Mouse (Mus musculus) urinary bladder, postnatal 36 days (tissue): ENCODE results near the gene Fry.
"Not testable (repeated sequence)": the region's sequence is repeated elsewhere in the genome, so short reads cannot be mapped to it uniquely, and the experiment has no call there.

Experiments
- DNase-seq, 2 experiments: peaks; one replicate each; pipeline ENCODE4 v3.0.0; 2022; ENCODE audit warnings: low spot score in 2 of 2, mixed read lengths in 1 of 2

Gene Fry

GRCm38 (mm10) chr5:150457165-150457903, 338.9 kb downstream of the Fry start:
- DNase-seq: no peak

GRCm38 (mm10) chr5:150457904-150458739, 339.7 kb downstream of the Fry start:
- DNase-seq: peak in 1 of 2 experiments; percentile 19

- no peak for DNase-seq
Observed at GRCm38 (mm10) chr5:150459801-150460200, 341.4 kb downstream of the Fry start.

- no peak for DNase-seq
Observed at GRCm38 (mm10) chr5:150464721-150465120, 346.3 kb downstream of the Fry start.

GRCm38 (mm10) chr5:150465218-150465617, 346.8 kb downstream of the Fry start:
- DNase-seq: no peak

- peak; percentile 58 to 85 for DNase-seq
Observed at GRCm38 (mm10) chr5:150466132-150466531, 347.7 kb downstream of the Fry start.

GRCm38 (mm10) chr5:150468431-150468830, 350.0 kb downstream of the Fry start:
- DNase-seq: no peak

GRCm38 (mm10) chr5:150477364-150477763, 358.9 kb downstream of the Fry start:
- no peak for DNase-seq

- DNase-seq: no peak
Observed at GRCm38 (mm10) chr5:150478612-150479011, 360.2 kb downstream of the Fry start.

GRCm38 (mm10) chr5:150485198-150485597, 366.8 kb downstream of the Fry start:
- peak in 1 of 2 experiments; percentile 19 for DNase-seq

GRCm38 (mm10) chr5:150490285-150490684, 371.8 kb downstream of the Fry start:
- no peak for DNase-seq

- DNase-seq: no peak
Observed at GRCm38 (mm10) chr5:150490821-150491220, 372.4 kb downstream of the Fry start.

- not testable (repeated sequence) for DNase-seq
Observed at GRCm38 (mm10) chr5:150491573-150492173, 373.2 kb downstream of the Fry start.

GRCm38 (mm10) chr5:150495792-150496191, 377.3 kb downstream of the Fry start:
- DNase-seq: peak; percentile 8 to 16

- no peak for DNase-seq
Observed at GRCm38 (mm10) chr5:150510451-150511225, 392.2 kb downstream of the Fry start.

GRCm38 (mm10) chr5:150513264-150513663, 394.8 kb downstream of the Fry start:
- DNase-seq: no peak

GRCm38 (mm10) chr5:150514027-150514426, 395.6 kb downstream of the Fry start:
- DNase-seq: no peak

GRCm38 (mm10) chr5:150518064-150518463, 399.6 kb downstream of the Fry start, which contains the start of gene Zar1l:
Gene Zar1l (minus strand): TSS chr5:150518164.
- no peak for DNase-seq

- DNase-seq: no peak
Observed at GRCm38 (mm10) chr5:150519551-150519950, 401.1 kb downstream of the Fry start.

GRCm38 (mm10) chr5:150521937-150522866, 403.8 kb downstream of the Fry start, which contains the start of gene Brca2:
Gene Brca2 (plus strand): TSS chr5:150522630.
- peak; percentile 87 to 91 for DNase-seq
